Mouse (Mus musculus): Measurements from ENCODE around the gene Bmx.

Gene Bmx

GRCm38 (mm10) chrX:164258057-164258456 lies at the start of gene Bmx:
TSS of gene Bmx (minus strand) at chrX:164258193.
- DNase-seq (ENCODE audit: low read depth): no peak

DNA sequence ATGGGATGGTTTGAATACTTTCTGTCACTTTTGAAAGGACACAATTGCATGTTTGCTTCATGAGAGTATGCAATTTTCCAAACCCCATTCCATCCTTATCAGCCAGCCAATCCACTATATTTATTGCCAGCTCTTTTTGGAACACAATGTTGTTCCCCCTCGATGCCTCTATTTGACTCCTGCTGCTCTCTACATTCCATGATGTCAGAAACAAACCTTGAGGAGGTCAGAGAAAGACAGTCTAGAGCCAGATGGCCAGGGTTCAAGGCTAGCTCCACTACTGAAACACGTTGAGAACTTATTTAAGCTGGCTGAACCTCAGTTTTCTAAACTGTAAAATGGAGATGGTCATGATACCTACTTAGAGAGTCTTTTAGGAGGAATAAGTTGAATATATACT lies 48.3 kb upstream of the Bmx start:
- peak; percentile 34 for DNase-seq (ENCODE audit: low read depth)

DNA sequence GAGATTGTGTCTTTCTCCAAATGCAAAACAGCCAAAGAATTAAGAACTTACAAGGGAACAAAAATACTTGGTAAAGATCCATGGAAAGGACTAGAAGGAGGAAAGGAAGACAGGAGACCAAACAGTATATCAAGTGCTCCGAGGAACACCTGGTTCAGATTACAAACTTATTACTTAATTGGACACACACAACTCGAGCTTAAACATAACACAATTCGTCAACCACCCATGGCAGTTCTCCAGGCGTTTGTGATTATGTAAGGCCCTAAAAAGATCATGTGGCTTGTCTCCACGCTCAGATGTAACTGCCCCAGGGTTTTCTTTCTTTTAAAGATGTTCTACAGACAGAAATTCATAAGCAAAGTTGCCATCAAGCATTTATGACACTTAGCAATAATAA lies 33.2 kb upstream of the Bmx start:
- DNase-seq (ENCODE audit: low read depth): peak; percentile 87

DNA sequence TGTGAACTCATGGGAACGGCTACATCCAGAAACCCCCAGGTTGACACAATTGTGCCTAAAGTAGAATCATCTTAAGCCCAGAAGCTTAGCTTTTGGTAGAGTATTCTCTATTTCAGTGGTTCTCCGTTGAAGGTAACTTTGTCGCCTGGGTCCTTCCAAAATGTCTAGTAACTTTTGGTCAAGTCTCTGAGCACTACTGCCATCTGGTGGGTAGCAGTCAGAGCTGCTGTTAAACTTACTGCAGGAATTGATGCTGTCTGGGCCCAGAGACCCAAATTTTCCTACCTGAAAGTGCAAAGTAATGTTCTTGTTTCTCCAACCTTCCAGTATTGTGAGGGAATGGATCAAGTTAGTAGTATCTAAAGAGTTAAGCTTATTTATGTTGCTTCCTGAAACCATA lies 29.1 kb upstream of the Bmx start:
- DNase-seq (ENCODE audit: low read depth): peak; percentile 46

GRCm38 (mm10) chrX:164283808-164284207 lies 25.8 kb upstream of the Bmx start:
- DNase-seq (ENCODE audit: low read depth): peak; percentile 63

DNA sequence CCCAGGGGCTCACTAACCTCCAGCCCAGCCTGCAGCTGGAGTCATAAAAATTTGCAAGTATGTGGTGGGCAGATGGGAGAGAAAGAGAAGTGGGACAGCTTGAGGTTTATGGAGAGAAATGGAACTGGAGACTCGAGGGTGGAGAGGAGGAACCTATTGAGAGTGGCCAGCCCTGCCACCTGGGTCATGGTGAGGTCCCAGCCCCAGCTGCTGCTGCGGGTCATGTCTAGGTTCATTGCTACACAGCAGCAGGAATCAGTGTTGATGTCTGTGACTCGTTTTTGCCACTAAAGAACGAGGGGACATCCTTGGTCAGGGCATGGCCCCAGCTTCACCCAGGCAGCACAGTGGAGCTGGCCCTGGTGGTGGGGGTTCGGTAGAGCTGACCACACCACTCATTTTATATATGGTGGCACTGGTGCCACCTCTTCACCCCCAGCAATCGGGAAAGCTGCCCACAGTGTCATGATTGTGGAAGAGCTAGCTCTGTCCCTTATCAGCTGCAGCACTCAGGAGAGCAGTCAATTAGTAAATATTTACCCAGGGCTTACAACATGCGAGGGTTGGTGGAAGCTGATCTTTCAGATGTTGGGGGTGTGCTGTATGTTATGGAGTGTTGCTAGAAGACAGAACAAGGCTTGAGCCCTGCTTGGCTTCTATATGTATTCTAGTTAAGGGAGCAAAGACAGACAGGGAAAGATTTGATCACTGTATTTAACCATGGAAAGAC lies 23.1 kb upstream of the Bmx start:
- no peak for DNase-seq (ENCODE audit: low read depth)

- peak; percentile 37 for DNase-seq (ENCODE audit: low read depth)
These were observed 17.5 kb upstream of the Bmx start for GRCm38 (mm10) chrX:164275536-164275935.

- DNase-seq (ENCODE audit: low read depth): no peak
These were observed 12.6 kb upstream of the Bmx start for GRCm38 (mm10) chrX:164270603-164271002.

DNA sequence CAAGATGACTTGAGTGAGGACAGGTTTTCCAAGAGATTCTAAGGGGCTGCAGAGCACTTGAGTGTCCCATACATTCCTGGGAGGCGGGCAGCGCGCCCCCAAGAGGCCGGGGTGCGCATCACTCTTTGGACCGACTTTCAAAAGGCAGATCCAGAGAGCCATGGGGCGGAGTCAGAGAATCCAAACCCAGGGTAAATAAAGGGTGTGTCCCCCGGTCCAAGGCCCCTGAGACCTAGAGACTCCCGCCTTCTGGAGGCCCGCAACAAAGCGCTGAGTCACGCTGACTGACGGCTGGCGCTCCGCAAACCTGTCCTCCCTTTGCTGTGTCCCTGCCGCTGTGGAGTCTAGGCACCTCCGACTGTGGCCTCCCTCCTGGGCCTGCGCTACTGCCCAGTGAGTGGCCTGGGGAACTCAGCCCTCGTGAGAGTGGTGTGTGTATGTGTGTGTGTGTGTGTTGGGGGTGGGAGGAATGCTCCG lies 11.3 kb upstream of the Bmx start, which contains the start of gene Pir:
Gene Pir, plus strand, starts transcription at position 87 of the 477 bp plus-strand sequence.
- DNase-seq (ENCODE audit: low read depth): peak; percentile 89

DNA sequence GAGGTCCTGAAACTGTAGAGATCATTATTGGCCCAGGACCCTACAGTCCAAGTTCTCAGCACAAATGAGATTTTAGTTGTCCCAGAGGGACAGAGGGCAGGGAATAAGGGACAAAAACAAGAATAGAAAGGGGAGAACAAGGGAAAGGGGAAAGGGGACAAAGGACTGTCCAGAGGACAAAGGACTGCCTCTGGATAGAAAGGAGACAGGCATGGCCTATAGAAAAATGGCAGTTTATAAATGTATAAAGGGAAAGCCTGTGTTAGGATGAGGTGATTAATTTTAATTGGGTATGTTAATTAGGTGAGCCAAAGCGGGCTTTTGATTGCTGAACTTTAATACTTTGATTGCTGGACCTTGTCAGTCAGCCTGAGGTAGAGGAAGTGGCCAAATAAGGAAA lies 6.9 kb upstream of the Bmx start:
- no peak for DNase-seq (ENCODE audit: low read depth)

DNA sequence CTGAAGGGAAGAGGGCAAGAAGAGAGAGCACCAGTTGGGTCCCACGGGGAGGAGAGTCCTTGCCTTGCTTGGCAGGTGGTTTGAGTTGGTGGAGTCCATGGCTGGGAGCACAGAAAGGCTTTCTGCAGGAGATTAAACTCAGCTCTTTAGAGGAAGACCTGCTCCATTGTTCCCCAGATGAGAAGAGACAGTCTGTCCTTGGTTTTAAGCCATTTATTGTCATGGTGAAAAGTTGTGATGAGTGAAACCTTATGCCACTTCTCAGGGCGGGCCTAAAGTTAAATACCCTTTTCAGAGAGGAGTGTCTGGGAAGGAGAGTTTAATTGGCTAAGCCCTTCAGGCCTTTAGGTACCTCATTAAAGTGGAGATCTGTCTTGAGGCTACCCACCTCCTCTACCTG lies 4.3 kb upstream of the Bmx start:
- no peak for DNase-seq (ENCODE audit: low read depth)

DNA sequence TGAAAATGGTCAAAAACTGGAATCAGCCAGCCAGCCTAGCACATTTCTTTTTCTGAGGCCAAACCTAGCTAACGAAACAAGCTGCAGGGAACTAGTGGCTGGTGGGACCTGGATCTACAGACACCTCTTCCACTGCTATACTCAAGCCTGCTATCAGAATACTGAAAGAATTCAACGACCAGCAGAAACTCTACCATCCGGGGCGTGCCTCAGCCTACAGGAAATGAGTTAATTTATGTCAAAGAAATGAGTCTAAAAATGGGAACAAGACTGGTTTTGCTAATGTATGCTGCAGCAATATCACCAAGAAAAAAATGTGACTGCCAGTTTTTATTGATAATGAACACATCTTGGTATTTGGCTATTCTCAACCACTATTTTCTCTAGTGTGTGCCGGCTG lies 669 bp upstream of the Bmx start:
- no peak for DNase-seq (ENCODE audit: low read depth)

- DNase-seq (ENCODE audit: low read depth): no peak
These were observed 1.5 kb downstream of the Bmx start for GRCm38 (mm10) chrX:164256527-164256926.

- DNase-seq (ENCODE audit: low read depth): no peak
These were observed 11.3 kb downstream of the Bmx start for GRCm38 (mm10) chrX:164246722-164247121.

GRCm38 (mm10) chrX:164245714-164246113 lies 12.3 kb downstream of the Bmx start:
- DNase-seq (ENCODE audit: low read depth): no peak

DNA sequence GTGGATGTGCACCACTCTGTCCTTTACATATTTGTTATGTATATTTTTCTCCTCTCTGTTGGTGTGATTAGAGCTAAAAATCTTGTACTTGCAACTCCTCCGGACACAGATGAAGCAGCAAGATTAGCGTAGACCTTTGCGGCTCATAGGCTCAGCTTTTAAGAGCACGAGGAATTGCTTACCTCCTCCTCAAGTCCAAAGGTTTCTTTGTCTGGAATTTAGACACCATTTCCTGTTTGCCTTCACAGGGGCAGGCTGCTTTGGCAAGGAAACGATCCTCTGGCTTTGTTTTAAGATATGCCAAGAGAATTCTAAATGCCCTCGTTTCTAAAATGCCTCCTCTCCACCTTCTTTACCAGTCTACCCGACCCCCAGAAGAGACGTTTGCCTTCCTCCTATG lies 24.6 kb downstream of the Bmx start:
- DNase-seq (ENCODE audit: low read depth): no peak

DNA sequence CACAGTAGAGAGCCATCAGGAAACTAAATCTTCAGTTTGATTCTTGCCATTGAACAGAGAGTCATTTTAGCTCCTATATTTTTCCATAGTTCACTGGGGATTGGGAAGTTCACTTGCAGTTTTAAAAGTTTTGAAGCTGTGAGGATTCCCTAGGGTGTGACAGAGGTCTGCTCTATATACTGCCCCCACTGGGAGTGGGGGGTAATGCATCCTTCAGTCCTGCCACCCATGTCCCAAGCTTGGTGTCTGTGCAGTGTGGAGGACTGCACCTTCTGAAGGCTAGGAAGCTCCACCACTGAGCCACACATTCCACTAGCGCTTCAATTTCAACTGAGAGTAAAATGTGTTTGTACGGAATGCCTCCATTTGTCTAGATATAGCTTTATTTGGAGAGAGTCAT lies 36.0 kb downstream of the Bmx start:
- peak; percentile 33 for DNase-seq (ENCODE audit: low read depth)

GRCm38 (mm10) chrX:164200547-164200946 lies 57.4 kb downstream of the Bmx start:
- no peak for DNase-seq (ENCODE audit: low read depth)

DNA sequence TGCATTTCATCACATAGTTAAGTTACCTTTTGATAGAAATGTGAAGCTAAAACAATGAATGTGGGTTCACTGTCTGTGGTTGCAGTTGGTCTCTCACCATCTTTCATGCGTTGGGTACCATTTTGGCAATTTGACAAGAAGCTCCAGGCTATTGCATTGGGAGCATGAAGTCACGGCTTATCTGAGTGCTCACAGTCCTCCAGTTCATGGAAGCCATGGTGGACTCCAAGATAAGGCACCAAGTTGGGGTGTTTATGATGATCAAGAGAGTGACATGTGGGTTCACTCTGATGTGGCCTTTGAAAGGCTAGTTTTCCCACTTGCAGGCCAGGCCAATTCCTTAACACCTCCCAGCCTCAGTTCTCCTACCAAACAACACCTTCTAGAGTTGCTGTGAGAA lies 60.3 kb downstream of the Bmx start:
- DNase-seq (ENCODE audit: low read depth): no peak

DNA sequence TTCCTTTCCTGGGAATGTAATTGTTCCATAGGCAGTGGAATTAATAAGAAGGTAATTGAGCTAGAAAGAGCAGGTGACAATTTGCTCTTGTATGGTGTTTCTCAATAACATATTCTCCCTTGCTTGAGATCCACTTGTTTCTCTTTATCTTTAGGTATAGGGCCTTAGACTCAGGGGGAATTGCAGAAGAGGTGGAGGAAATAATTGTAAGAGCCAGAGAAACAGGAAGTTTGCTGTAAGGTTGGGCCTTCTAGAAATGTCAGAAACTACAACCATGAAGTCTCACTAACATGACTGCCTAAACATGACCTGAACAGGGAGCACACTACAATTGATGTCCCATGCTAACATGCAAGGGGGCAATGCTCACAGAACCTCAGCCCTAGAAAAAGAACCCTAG lies 68.1 kb downstream of the Bmx start:
- no peak for DNase-seq (ENCODE audit: low read depth)

DNA sequence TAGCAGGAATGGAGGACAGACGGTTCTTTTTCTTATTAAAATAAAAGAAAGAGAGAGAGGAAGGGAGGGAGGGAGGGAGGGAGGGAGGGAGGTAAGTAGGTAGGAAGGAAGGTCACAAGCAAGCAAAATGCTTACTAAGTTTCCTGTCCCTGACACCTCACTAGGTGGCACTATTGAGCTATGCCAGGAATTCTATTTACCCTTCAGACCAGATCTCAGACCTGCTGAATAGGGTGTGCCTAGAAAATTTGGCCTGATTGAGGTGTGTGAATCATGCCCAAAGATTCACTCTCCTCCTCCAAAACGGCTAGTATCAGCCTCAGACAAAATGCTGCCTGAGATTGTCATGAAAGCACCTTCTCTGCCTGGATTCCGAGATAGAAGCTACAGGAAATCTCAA lies 74.1 kb downstream of the Bmx start:
- DNase-seq (ENCODE audit: low read depth): peak; percentile 84

DNA sequence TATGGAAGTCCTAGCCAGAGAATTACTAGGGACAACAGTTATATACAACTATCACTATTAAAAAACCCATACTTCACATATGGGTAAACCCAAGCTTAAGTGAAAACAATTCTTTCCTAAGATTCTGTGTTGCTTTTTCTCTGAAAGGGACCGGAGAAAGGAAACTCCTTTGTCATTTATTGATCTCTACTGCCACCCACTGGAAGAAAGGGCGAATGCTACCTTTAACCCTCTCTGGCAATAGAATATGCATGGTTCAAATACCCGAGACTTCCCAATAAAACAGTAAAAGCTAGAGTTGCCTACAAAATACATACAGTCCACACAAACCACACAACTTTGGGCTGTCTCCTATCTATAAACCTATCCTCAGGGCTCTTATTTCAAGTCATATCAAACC lies 78.2 kb downstream of the Bmx start:
- peak; percentile 79 for DNase-seq (ENCODE audit: low read depth)

GRCm38 (mm10) chrX:164178856-164179255 lies 79.1 kb downstream of the Bmx start:
- no peak for DNase-seq (ENCODE audit: low read depth)

- no peak for DNase-seq (ENCODE audit: low read depth)
These were observed 82.2 kb downstream of the Bmx start for GRCm38 (mm10) chrX:164175780-164176179.

All from NIH3T3 (cell line).